Mouse (Mus musculus) limb, embryonic 14.5 days (tissue): ENCODE data around the gene Nln. TPM values are rescaled to one million over a fixed set of nuclear protein-coding genes. Genes with fewer than 3 reads are reported as not detected.

Experiments used
- ATAC-seq: fragments of 200-750 bp; cut with Nextera tagmentation; 2 replicates; pipeline ENCODE4 v1.8.0; 2017; ENCODE audit warnings: low read depth, moderate number of reproducible peaks, moderate TSS enrichment; ENCODE audit not compliant: low FRiP score
- DNase-seq: peaks from one replicate; pipeline ENCODE4 v3.0.0-alpha.2; 2015; ENCODE audit warnings: low spot score
- H3K27ac ChIP-seq: fragments of 300-500 bp; sonication (generic); replicated peaks from 2 replicates; pipeline ENCODE4 v1.5.1; 2014; ENCODE audit warnings: low read depth, mild to moderate bottlenecking, low read length, moderate library complexity, mixed read lengths
- H3K27me3 ChIP-seq: fragments of 300-500 bp; sonication (generic); 2 replicates; pipeline ENCODE4 v1.6.1; 2014; ENCODE audit warnings: low read length, mixed read lengths; ENCODE audit not compliant: control insufficient read depth, insufficient read depth
- H3K36me3 ChIP-seq: fragments of 300-500 bp; sonication (generic); 2 replicates; pipeline ENCODE4 v1.6.1; 2014; ENCODE audit warnings: mild to moderate bottlenecking, low read length, moderate library complexity, mixed read lengths; ENCODE audit not compliant: control insufficient read depth, insufficient read depth
- H3K4me1 ChIP-seq: fragments of 300-500 bp; sonication (generic); 2 replicates; pipeline ENCODE4 v1.6.1; 2014; ENCODE audit warnings: antibody characterized with exemption, low read length, mixed read lengths; ENCODE audit not compliant: control insufficient read depth, insufficient read depth
- H3K4me2 ChIP-seq: fragments of 300-500 bp; sonication (generic); replicated peaks from 2 replicates; pipeline ENCODE4 v1.6.1; 2014; ENCODE audit warnings: low read depth, mild to moderate bottlenecking, low read length, moderate library complexity; ENCODE audit not compliant: severe bottlenecking
- H3K4me3 ChIP-seq: fragments of 300-500 bp; sonication (generic); replicated peaks from 2 replicates; pipeline ENCODE4 v1.5.1; 2014; ENCODE audit warnings: low read length
- H3K9ac ChIP-seq: fragments of 300-500 bp; sonication (generic); 2 replicates; pipeline ENCODE4 v1.6.1; 2014; ENCODE audit warnings: mild to moderate bottlenecking, low read depth, low read length, moderate library complexity; ENCODE audit not compliant: severe bottlenecking
- H3K9me3 ChIP-seq: fragments of 300-500 bp; sonication (generic); 2 replicates; pipeline ENCODE4 v1.6.1; 2016; ENCODE audit warnings: low read length; ENCODE audit not compliant: control insufficient read depth
- POLR2A ChIP-seq: fragments of 200-500 bp; IDR thresholded peaks from 2 replicates; pipeline ENCODE4 v1.8.0; 2012; ENCODE audit warnings: inconsistent platforms, mild to moderate bottlenecking, moderate library complexity, borderline replicate concordance; ENCODE audit not compliant: insufficient read depth, insufficient read length; ENCODE audit errors: extremely low read depth
- WGBS: fragments of 180-500 bp; shearing (Covaris S2); extraction: QIAGEN DNeasy Blood & Tissue Kit; methylation state at CpG from one replicate; pipeline ENCODE4 v1.1.7; 2014; 5-methylcytosine and 5-hydroxymethylcytosine counted together
- polyA plus RNA-seq, 2 experiments: library from polyadenylated mRNA; depleted of rRNA in 1 of 2; stranded (reverse) in 1 of 2; unstranded in 1 of 2; fragments of >200 nt; fragmentation: Nextera tagmentation in 1 of 2; extraction: Ambion mirVana in 1 of 2; gene quantifications; 2 replicates each; pipeline versions ENCODE4 v1.2.1 to v1.2.3; 2012 to 2014

The Nln gene
- polyA plus RNA-seq, 2 experiments: 9.8 to 16.6 TPM

- WGBS: 2% methylated on average over 32 of the region's 38 CpGs
- Histone ChIP-seq H3K4me1 (peaks cover 4% of the 10 kb centered on the region; the same call in 1 of the 2 replicates), H3K36me3 (no peaks in the 10 kb centered on the region), H3K27me3 (no peaks in the 10 kb centered on the region), H3K27ac (no peak overlapping the region), H3K9me3 (no peaks in the 10 kb centered on the region), H3K4me2 (peak overlapping the region; percentile 100), H3K4me3 (peak overlapping the region; percentile 80), H3K9ac (peak overlapping the region; percentile 62)
- DNase-seq (peak; percentile 53), ATAC-seq (peak; percentile 70)
- TF ChIP-seq POLR2A: no peak
Measured at GRCm38 (mm10) chr13:104109816-104110521, 555 bp upstream of the Nln start.

GRCm38 (mm10) chr13:104108651-104109287 is 645 bp downstream of the Nln start:
- peaks cover 4% of the 10 kb centered on the region; the same call in 1 of the 2 replicates for H3K4me1 ChIP-seq
- under 1% methylated on average over 24 of the region's 24 CpGs for WGBS
- peak overlapping the region; percentile 62 for H3K9ac ChIP-seq
- H3K9me3 ChIP-seq: no peaks in the 10 kb centered on the region
- DNase-seq: peak; percentile 17
- ATAC-seq: 0 out of 2 replicates have a peak, but pooled peaks have one; percentile 2
- H3K27ac ChIP-seq: no peak overlapping the region
- H3K4me3 ChIP-seq: peak overlapping the region; percentile 80
- peak overlapping the region; percentile 100 for H3K4me2 ChIP-seq
- no peak for TF ChIP-seq POLR2A
- no peaks in the 10 kb centered on the region for H3K36me3 ChIP-seq
- H3K27me3 ChIP-seq: no peaks in the 10 kb centered on the region

GRCm38 (mm10) chr13:104101606-104102235 is 7.7 kb downstream of the Nln start:
- Histone ChIP-seq H3K27ac (no peak overlapping the region), H3K27me3 (no peaks in the 10 kb centered on the region), H3K4me1 (no peaks in the 10 kb centered on the region), H3K9ac (no peak overlapping the region), H3K4me3 (no peak overlapping the region), H3K4me2 (no peak overlapping the region), H3K36me3 (no peaks in the 10 kb centered on the region; the same call in 1 of the 2 replicates), H3K9me3 (no peaks in the 10 kb centered on the region)
- DNase-seq (no peak), ATAC-seq (no peak)
- 95% methylated on average over 5 of the region's 5 CpGs for WGBS
- TF ChIP-seq POLR2A: no peak

- Histone ChIP-seq H3K4me2 (no peak overlapping the region), H3K4me1 (no peaks in the 10 kb centered on the region; the same call in 1 of the 2 replicates), H3K9me3 (no peaks in the 10 kb centered on the region), H3K9ac (no peak overlapping the region), H3K27me3 (no peaks in the 10 kb centered on the region), H3K27ac (no peak overlapping the region), H3K4me3 (no peak overlapping the region), H3K36me3 (no peaks in the 10 kb centered on the region; the same call in 1 of the 2 replicates)
- TF ChIP-seq POLR2A: no peak
- no peak for DNase-seq
- no peak for ATAC-seq
- 83% methylated on average over 4 of the region's 4 CpGs for WGBS
Measured at GRCm38 (mm10) chr13:104100416-104100815, 9.0 kb downstream of the Nln start.

- no peaks in the 10 kb centered on the region for H3K27me3 ChIP-seq
- no peaks in the 10 kb centered on the region for H3K9me3 ChIP-seq
- DNase-seq (no peak), ATAC-seq (no peak)
- H3K27ac ChIP-seq: no peak overlapping the region
- 95% methylated on average over 7 of the region's 7 CpGs for WGBS
- no peaks in the 10 kb centered on the region; the same call in 1 of the 2 replicates for H3K36me3 ChIP-seq
- no peak for TF ChIP-seq POLR2A
- no peak overlapping the region for H3K4me2 ChIP-seq
- no peak overlapping the region for H3K4me3 ChIP-seq
- H3K4me1 ChIP-seq: no peaks in the 10 kb centered on the region; the same call in 1 of the 2 replicates
- H3K9ac ChIP-seq: no peak overlapping the region
Measured at GRCm38 (mm10) chr13:104097190-104097589, 12.2 kb downstream of the Nln start.
